Mouse (Mus musculus): Measurements from ENCODE around the gene Pet100. TPM values are rescaled to one million over a fixed set of nuclear protein-coding genes. Genes with fewer than 3 reads are reported as not detected.

Pet100 gene
- polyA plus RNA-seq, 1 experiment, result 51.7 TPM

GRCm38 (mm10) chr8:3660889-3661288 lies 39.5 kb downstream of the Pet100 start:
- no peak overlapping the region for H3ac ChIP-seq (ENCODE audit: control insufficient read depth, insufficient read length)
- TF ChIP-seq CEBPB (IDR thresholded peaks at IDR 0.05; ENCODE audit: insufficient read depth, poor library complexity, severe bottlenecking), result no peak
- no peak for TF ChIP-seq TCF12 (IDR thresholded peaks at IDR 0.05; ENCODE audit: insufficient read depth, poor library complexity, severe bottlenecking)
- TF ChIP-seq POLR2A (IDR thresholded peaks at IDR 0.05; ENCODE audit: insufficient read length, low read depth), result no peak
- TF ChIP-seq MYOD1 (IDR thresholded peaks at IDR 0.05; ENCODE audit: control insufficient read depth in 1 of 3, insufficient read length in 2 of 3, low read depth in 2 of 3), result no peak
- TF ChIP-seq SRF (IDR thresholded peaks at IDR 0.05; ENCODE audit: control insufficient read depth, insufficient read length, low read depth), result no peak
- TF ChIP-seq POLR2AphosphoS2 (IDR thresholded peaks at IDR 0.05; ENCODE audit: insufficient read length, low read depth), result no peak
- no peak for TF ChIP-seq MAX (IDR thresholded peaks at IDR 0.05; ENCODE audit: low read depth)
- TF ChIP-seq REST (IDR thresholded peaks at IDR 0.05; ENCODE audit: insufficient read depth, insufficient read length), result no peak
- TF ChIP-seq E2F4 (IDR thresholded peaks at IDR 0.05; ENCODE audit: insufficient read depth), result no peak
- TF ChIP-seq TCF3 (IDR thresholded peaks at IDR 0.05; ENCODE audit: insufficient read length, low read depth), result no peak
- TF ChIP-seq USF1 (IDR thresholded peaks at IDR 0.05; ENCODE audit: low read depth), result no peak
- TF ChIP-seq MYOG (IDR thresholded peaks at IDR 0.05; ENCODE audit: control insufficient read depth in 1 of 3, insufficient read depth in 1 of 3, insufficient read length in 2 of 3, low read depth in 2 of 3), result no peak
- no peak overlapping the region for H3K4me3 ChIP-seq
- H3K4me2 ChIP-seq (ENCODE audit: low read depth), result no peak overlapping the region
- peaks cover 17% of the 10 kb centered on the region for H3K27me3 ChIP-seq (ENCODE audit: control insufficient read depth, insufficient read depth, insufficient read length)
- H3K79me2 ChIP-seq (ENCODE audit: control insufficient read depth, insufficient read depth), result no peaks in the 10 kb centered on the region
- H3K36me3 ChIP-seq (ENCODE audit: control insufficient read depth, insufficient read depth), result no peaks in the 10 kb centered on the region

DNA sequence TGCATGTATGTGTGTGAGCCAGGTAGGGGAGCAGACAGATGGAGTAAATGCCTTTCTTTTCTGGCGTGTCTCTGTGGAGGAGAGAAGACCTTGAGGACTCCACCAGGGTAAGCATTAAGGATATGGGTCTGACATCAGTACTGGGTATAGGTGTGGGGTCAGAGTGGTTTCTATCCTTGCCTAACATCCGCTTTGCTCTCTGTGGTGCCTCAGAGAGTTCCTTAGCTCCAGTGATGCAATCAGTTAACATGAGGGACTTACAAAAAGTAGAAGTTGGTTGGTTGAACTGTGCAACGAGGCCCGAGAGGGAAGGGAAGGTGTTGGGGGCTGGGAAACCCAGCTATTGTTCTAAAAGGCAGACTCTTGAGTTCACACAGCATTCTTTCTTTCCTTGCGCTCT lies 43.1 kb downstream of the Pet100 start:
- no peak for TF ChIP-seq POLR2A (IDR thresholded peaks at IDR 0.05; ENCODE audit: insufficient read length, low read depth)
- TF ChIP-seq MYOD1 (IDR thresholded peaks at IDR 0.05; ENCODE audit: control insufficient read depth in 1 of 3, insufficient read length in 2 of 3, low read depth in 2 of 3), result no peak
- TF ChIP-seq SRF (IDR thresholded peaks at IDR 0.05; ENCODE audit: control insufficient read depth, insufficient read length, low read depth), result no peak
- no peak for TF ChIP-seq E2F4 (IDR thresholded peaks at IDR 0.05; ENCODE audit: insufficient read depth)
- TF ChIP-seq TCF3 (IDR thresholded peaks at IDR 0.05; ENCODE audit: insufficient read length, low read depth), result no peak
- no peak for TF ChIP-seq REST (IDR thresholded peaks at IDR 0.05; ENCODE audit: insufficient read depth, insufficient read length)
- TF ChIP-seq CEBPB (IDR thresholded peaks at IDR 0.05; ENCODE audit: insufficient read depth, poor library complexity, severe bottlenecking), result no peak
- no peak for TF ChIP-seq USF1 (IDR thresholded peaks at IDR 0.05; ENCODE audit: low read depth)
- TF ChIP-seq MAX (IDR thresholded peaks at IDR 0.05; ENCODE audit: low read depth), result no peak
- no peak for TF ChIP-seq TCF12 (IDR thresholded peaks at IDR 0.05; ENCODE audit: insufficient read depth, poor library complexity, severe bottlenecking)
- TF ChIP-seq POLR2AphosphoS2 (IDR thresholded peaks at IDR 0.05; ENCODE audit: insufficient read length, low read depth), result no peak
- TF ChIP-seq MYOG (IDR thresholded peaks at IDR 0.05; ENCODE audit: control insufficient read depth in 1 of 3, insufficient read depth in 1 of 3, insufficient read length in 2 of 3, low read depth in 2 of 3), result no peak
- Histone ChIP-seq H3ac (ENCODE audit: control insufficient read depth, insufficient read length) (no peak overlapping the region), H3K79me2 (ENCODE audit: control insufficient read depth, insufficient read depth) (no peaks in the 10 kb centered on the region), H3K4me2 (ENCODE audit: low read depth) (no peak overlapping the region), H3K27me3 (ENCODE audit: control insufficient read depth, insufficient read depth, insufficient read length) (peaks cover 20% of the 10 kb centered on the region), H3K36me3 (ENCODE audit: control insufficient read depth, insufficient read depth) (no peaks in the 10 kb centered on the region), H3K4me3 (no peak overlapping the region)

DNA sequence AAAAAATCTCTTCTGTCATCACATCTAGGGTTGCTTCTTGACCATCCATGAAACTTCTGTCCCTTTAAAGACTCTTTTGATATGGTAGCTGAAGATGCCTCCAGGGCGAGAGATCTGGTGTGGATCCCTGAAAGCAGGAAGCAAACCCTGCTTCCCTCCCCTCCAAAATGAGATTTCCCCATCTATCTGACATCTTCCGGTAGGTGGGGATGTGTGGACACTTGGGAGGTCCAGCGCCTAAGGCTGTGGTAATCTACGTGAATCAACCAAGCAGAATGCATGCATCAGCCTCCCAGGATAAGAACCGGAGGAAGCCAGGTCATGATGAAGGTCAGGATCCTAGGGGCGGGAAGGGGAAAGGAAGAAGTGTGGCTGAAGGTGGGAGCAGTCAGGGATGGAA lies 44.2 kb downstream of the Pet100 start, which contains the start of gene Mcemp1:
Gene Mcemp1 (plus strand): TSS at position 248 of the 400 bp plus-strand sequence.
- H3K79me2 ChIP-seq (ENCODE audit: control insufficient read depth, insufficient read depth), result no peaks in the 10 kb centered on the region
- H3K4me2 ChIP-seq (ENCODE audit: low read depth), result no peak within 1 kb of the TSS
- H3K4me3 ChIP-seq, result no peak within 1 kb of the TSS
- H3K36me3 ChIP-seq (ENCODE audit: control insufficient read depth, insufficient read depth), result no peaks in the 10 kb centered on the region
- H3K27me3 ChIP-seq (ENCODE audit: control insufficient read depth, insufficient read depth, insufficient read length), result peaks cover 20% of the 10 kb centered on the region
- H3ac ChIP-seq (ENCODE audit: control insufficient read depth, insufficient read length), result no peak within 1 kb of the TSS
- TF ChIP-seq SRF (IDR thresholded peaks at IDR 0.05; ENCODE audit: control insufficient read depth, insufficient read length, low read depth) (no peak), TCF3 (IDR thresholded peaks at IDR 0.05; ENCODE audit: insufficient read length, low read depth) (no peak), POLR2AphosphoS2 (IDR thresholded peaks at IDR 0.05; ENCODE audit: insufficient read length, low read depth) (no peak), USF1 (IDR thresholded peaks at IDR 0.05; ENCODE audit: low read depth) (no peak), MYOG (IDR thresholded peaks at IDR 0.05; ENCODE audit: control insufficient read depth in 1 of 3, insufficient read depth in 1 of 3, insufficient read length in 2 of 3, low read depth in 2 of 3) (no peak), MAX (IDR thresholded peaks at IDR 0.05; ENCODE audit: low read depth) (no peak), POLR2A (IDR thresholded peaks at IDR 0.05; ENCODE audit: insufficient read length, low read depth) (no peak), CEBPB (IDR thresholded peaks at IDR 0.05; ENCODE audit: insufficient read depth, poor library complexity, severe bottlenecking) (no peak), REST (IDR thresholded peaks at IDR 0.05; ENCODE audit: insufficient read depth, insufficient read length) (no peak), MYOD1 (IDR thresholded peaks at IDR 0.05; ENCODE audit: control insufficient read depth in 1 of 3, insufficient read length in 2 of 3, low read depth in 2 of 3) (no peak), E2F4 (IDR thresholded peaks at IDR 0.05; ENCODE audit: insufficient read depth) (no peak)

DNA sequence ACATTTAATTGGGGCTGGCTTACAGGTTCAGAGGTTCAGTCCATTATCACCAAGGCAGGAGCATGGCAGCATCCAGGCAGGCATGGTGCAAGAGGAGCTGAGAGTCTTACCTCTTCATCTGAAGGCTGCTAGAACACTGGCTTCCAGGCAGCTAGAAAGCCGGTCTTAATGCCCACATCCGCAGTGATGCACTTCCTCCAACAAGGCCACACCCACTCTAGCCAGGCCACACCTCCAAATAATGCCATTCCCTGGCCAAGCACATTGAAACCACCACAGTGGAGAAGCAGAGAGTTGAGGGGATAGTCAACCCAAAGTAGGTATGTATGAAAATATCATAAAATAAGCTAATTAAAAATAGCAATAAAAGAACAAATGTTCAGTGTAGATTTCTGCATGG lies 49.0 kb downstream of the Pet100 start:
- TF ChIP-seq TCF12 (IDR thresholded peaks at IDR 0.05; ENCODE audit: insufficient read depth, poor library complexity, severe bottlenecking) (no peak), CEBPB (IDR thresholded peaks at IDR 0.05; ENCODE audit: insufficient read depth, poor library complexity, severe bottlenecking) (no peak), POLR2A (IDR thresholded peaks at IDR 0.05; ENCODE audit: insufficient read length, low read depth) (no peak), USF1 (IDR thresholded peaks at IDR 0.05; ENCODE audit: low read depth) (no peak), POLR2AphosphoS2 (IDR thresholded peaks at IDR 0.05; ENCODE audit: insufficient read length, low read depth) (no peak), E2F4 (IDR thresholded peaks at IDR 0.05; ENCODE audit: insufficient read depth) (no peak), REST (IDR thresholded peaks at IDR 0.05; ENCODE audit: insufficient read depth, insufficient read length) (no peak), TCF3 (IDR thresholded peaks at IDR 0.05; ENCODE audit: insufficient read length, low read depth) (no peak), MYOG (IDR thresholded peaks at IDR 0.05; ENCODE audit: control insufficient read depth in 1 of 3, insufficient read depth in 1 of 3, insufficient read length in 2 of 3, low read depth in 2 of 3) (no peak), SRF (IDR thresholded peaks at IDR 0.05; ENCODE audit: control insufficient read depth, insufficient read length, low read depth) (no peak), MAX (IDR thresholded peaks at IDR 0.05; ENCODE audit: low read depth) (no peak), MYOD1 (IDR thresholded peaks at IDR 0.05; ENCODE audit: control insufficient read depth in 1 of 3, insufficient read length in 2 of 3, low read depth in 2 of 3) (no peak)
- Histone ChIP-seq H3K4me2 (ENCODE audit: low read depth) (no peak overlapping the region), H3K79me2 (ENCODE audit: control insufficient read depth, insufficient read depth) (no peaks in the 10 kb centered on the region)

More for the DNA sequence above, 49.0 kb downstream of the Pet100 start:
- H3K36me3 ChIP-seq (ENCODE audit: control insufficient read depth, insufficient read depth), result no peaks in the 10 kb centered on the region
- H3K27me3 ChIP-seq (ENCODE audit: control insufficient read depth, insufficient read depth, insufficient read length), result peaks cover 20% of the 10 kb centered on the region
- H3K4me3 ChIP-seq, result no peak overlapping the region
- H3ac ChIP-seq (ENCODE audit: control insufficient read depth, insufficient read length), result no peak overlapping the region
